Mouse (Mus musculus) erythroblast, embryonic 14.5 days (primary cell): ENCODE data around the gene Kiss1r.

Source experiments
- GATA1 ChIP-seq: IDR thresholded peaks from 2 replicates; pipeline ENCODE4 v1.6.1; 2012; ENCODE audit warnings: low read length, inconsistent platforms, mixed read lengths
- TAL1 ChIP-seq: IDR thresholded peaks from 3 replicates; pipeline ENCODE4 v1.6.1; 2012; ENCODE audit warnings: low read length, inconsistent platforms, mixed read lengths

- TF ChIP-seq TAL1 (peak; percentile 69), GATA1 (no peak)
Observed at GRCm38 (mm10) chr10:79914131-79914947, 2.4 kb upstream of the Kiss1r start.
